Mouse (Mus musculus) adrenal gland, postnatal 10 days (tissue): ENCODE results near the gene Hist2h2aa2. TPM values are rescaled to one million over a fixed set of nuclear protein-coding genes. Genes with fewer than 3 reads are reported as not detected.
"Not testable (repeated sequence)": the region's sequence is repeated elsewhere in the genome, so short reads cannot be mapped to it uniquely, and the experiment has no call there.

Experiments used
- DNase-seq: peaks from one replicate; pipeline ENCODE4 v3.0.0; 2021; ENCODE audit warnings: mixed read lengths
- total RNA-seq, 2 experiments: library from RNA; stranded (reverse); gene quantifications; 2 replicates each; pipeline ENCODE4 v1.2.3; 2021

Hist2h2aa2 gene
- total RNA-seq, 2 experiments from 2014 or later, result 944 to 1,071 TPM

- DNase-seq, result no peak
These were observed 2.7 kb downstream of the Hist2h2aa2 start for GRCm38 (mm10) chr3:96237335-96237903.

DNA sequence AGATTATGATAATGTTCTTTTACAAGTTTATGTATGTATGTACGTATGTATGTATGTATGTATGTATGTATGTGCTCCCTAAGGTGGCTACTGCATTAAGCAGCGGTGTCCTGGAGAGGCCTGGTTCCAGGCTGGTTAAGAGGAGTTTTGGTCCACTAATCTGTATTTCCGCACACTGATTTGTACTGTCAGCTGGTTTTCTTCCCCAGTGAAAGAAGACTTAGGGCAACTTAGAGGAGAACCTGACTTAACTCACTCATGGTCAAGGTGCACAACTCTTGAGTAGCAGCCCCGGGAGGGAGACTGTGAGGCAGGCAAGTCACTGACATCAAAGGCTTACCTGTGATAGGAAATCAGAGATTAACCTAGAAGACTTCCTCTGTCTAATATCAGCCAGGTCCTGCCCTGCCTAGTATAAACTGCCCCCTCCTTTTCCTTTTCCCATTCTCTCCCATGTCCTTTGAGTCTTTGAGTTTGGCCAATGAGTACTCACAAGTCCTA lies 3.2 kb downstream of the Hist2h2aa2 start:
- no peak for DNase-seq

- DNase-seq, result no peak
These were observed 4.2 kb downstream of the Hist2h2aa2 start for GRCm38 (mm10) chr3:96235836-96236235.

- DNase-seq, result no peak
These were observed 5.2 kb downstream of the Hist2h2aa2 start for GRCm38 (mm10) chr3:96234914-96235313.

DNA sequence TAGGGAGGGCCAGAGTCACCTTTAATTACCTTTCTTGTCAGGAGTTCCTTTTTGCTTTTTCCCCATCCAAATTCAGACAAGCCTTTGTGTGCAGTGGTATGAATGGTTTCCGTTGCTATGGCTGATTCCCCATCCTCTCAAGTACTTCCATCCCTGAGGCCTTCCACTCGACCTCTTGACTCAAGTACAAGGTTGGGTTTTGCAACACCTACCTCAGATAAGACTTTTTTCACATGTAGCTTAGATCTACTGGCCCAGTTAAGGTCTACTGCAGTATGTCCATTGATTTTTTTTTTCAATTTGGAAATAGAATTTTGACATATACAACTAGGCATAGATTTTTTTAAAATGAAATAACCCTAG lies 8.3 kb downstream of the Hist2h2aa2 start:
- DNase-seq, result no peak

DNA sequence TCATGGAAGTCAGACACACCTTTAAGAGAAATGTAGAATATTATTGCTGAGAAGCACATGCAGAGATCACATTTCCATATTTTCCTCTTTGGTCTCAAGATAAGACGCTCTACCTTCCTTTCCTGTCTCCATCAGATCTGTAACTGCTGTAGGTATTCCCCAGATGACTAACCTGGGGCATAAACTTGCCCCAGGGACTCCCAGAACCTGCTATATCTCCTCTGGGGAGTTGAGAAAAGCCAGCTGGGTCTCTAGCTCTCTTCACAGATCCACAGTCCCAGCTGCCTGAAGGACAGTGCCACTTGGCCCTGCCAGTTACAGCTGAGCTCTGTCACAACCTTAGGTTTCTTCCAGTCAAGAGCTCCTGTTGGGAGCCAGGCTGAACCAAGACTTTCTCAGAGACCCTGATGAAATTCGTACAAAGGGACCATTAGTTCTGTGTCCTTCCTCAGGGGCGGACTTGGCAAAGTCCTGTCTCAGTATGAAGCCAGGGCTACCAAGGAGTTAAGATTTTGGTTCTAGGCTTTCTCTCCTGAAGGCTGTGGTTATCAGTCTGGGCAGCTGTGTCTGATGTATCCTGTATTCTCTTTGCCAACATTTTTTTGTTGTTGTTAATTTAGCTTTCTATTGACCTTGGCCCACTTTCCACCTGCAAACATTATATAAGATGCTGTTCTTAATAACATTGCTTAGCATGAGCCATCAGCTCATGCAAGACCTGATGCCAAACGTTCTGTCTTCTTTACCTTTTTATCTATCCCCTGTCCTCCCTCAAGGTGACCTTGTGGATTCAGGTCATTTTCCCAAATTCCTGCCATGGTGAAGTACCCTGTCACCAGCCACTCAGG lies 8.9 kb downstream of the Hist2h2aa2 start:
- no peak for DNase-seq

DNA sequence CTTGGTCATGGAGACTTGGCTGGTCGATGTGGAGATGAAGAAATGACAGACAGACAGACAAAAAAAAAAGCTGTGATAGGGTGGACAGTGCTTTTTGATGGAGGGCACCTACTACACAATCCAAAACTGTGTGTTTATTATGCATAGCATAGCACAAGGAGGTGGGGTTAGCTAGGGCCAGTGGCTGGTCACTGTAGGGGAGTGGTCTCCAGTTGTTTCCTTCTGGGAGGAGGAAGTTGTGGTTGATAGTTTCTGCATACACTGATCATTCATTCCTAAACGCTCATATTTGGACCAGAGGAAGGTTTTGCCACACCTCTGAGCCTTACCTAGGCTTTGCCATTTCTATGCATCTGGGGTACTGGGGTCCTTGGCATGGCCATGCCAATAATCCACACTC lies 9.7 kb downstream of the Hist2h2aa2 start:
- no peak for DNase-seq

- DNase-seq, result no peak
These were observed 11.2 kb downstream of the Hist2h2aa2 start for GRCm38 (mm10) chr3:96228828-96229227.

DNA sequence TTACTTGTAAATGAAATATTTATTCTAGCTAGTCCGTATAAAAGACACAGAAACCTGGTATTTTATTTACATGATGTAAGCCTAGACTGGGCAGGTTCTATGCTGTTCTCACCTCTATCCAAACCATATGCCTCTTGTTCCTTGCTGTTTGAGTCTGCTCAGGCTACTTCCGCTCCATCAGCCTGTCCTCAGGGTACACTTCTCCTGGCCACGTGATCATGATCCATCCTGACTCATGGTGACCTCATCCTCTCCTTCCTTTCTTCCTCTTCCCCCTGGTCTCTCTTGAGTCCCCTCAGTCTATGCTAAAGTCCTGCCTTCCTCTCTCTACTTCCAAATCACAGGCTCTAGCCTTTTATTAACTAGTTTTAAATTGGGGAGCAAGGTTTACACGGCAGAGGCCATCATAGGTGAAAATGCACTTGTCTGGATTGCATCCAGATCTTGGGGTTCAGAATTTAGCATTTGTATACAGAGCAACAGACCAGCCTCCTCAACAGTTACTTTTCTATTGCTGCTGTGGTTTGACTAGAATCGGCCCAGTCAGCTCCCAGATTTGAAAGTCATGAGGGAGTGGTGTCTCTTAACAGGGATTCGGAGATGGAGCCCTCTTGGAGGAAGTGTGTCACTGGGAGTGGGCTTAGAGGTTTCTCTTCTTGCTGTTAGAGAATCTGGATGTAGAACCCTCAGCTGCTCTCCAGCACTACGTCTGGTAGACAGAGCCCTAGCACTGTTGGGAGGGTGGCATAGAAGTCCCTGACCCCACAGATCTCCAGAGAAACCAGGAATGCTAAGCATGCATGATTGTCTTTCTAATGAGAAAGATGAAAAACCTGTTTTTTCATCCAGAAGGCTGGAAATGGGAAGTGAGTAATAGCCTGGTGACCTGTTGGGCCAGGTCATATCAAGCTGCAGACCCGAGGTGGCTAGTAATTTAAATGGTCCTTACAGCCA lies 13.1 kb downstream of the Hist2h2aa2 start:
- DNase-seq, result no peak

- no peak for DNase-seq
These were observed 14.7 kb downstream of the Hist2h2aa2 start for GRCm38 (mm10) chr3:96225421-96225820.

GRCm38 (mm10) chr3:96222774-96223173 lies 17.3 kb downstream of the Hist2h2aa2 start:
- no peak for DNase-seq

- peak; percentile 37 for DNase-seq
These were observed 18.4 kb downstream of the Hist2h2aa2 start for GRCm38 (mm10) chr3:96221640-96222038.

DNA sequence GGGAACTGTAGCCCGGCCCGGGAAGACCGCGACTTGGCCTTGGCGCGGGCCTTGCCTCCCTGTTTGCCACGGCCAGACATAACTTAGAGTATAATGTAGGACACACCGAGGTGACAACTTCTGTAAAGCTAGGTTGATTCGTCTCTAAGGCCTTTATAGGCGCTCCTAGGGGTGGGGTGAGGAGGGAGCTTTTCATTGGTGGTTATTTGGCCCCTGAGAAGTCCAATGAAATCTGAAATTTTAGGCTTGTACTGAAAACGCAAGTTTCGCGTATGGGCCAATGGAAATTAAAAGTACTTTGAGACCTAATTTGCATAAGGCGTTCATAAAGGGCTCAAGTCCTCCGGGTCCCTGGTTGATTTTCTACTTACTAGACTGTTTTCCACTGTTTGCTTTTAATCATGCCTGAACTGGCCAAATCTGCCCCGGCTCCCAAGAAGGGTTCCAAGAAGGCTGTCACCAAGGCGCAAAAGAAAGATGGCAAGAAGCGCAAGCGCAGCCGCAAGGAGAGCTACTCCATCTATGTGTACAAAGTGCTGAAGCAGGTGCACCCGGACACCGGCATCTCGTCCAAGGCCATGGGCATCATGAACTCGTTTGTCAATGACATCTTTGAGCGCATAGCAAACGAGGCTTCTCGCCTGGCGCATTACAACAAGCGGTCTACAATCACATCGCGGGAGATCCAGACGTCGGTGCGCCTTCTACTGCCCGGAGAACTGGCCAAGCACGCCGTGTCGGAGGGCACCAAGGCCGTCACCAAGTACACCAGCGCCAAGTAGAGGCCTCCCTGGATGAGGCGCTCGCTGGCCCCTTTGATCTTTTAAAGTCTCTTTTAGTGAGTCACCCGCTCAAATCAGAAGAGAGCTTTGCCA lies 19.1 kb downstream of the Hist2h2aa2 start, which contains the start of the genes Hist2h2ac and Hist2h2be:
Gene Hist2h2ac, minus strand, starts transcription at position 116 of the 875 bp plus-strand sequence.
Gene Hist2h2be, plus strand, starts transcription at position 355 of the 875 bp plus-strand sequence.
- peak; percentile 91 for DNase-seq

- peak; percentile 35 for DNase-seq
These were observed 19.8 kb downstream of the Hist2h2aa2 start for GRCm38 (mm10) chr3:96220131-96220764.

DNA sequence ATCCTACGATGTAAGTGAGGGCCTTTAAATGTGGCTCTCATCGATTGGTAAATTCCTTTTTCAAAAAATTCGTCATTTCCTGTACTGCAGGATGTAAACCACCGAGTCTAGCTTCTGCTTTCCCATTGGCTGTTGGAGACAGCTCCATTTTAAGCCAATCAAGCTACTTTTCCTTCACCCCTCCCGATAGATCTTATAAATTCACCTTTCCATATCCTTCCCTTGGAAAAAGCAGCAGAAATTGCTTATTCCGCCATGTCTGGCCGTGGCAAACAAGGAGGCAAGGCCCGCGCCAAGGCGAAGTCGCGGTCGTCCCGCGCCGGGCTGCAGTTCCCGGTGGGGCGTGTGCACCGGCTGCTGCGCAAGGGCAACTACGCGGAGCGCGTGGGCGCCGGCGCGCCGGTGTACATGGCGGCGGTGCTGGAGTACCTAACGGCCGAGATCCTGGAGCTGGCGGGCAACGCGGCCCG lies 20.4 kb downstream of the Hist2h2aa2 start, which contains the start of the genes Bola1 and Hist2h2ab:
Gene Bola1, minus strand, starts transcription at position 49 of the 470 bp plus-strand sequence.
Gene Hist2h2ab, plus strand, starts transcription at position 205 of the 470 bp plus-strand sequence.
- peak; percentile 79 for DNase-seq

GRCm38 (mm10) chr3:96219191-96219641 lies 20.9 kb downstream of the Hist2h2aa2 start:
- peak; percentile 36 for DNase-seq

DNA sequence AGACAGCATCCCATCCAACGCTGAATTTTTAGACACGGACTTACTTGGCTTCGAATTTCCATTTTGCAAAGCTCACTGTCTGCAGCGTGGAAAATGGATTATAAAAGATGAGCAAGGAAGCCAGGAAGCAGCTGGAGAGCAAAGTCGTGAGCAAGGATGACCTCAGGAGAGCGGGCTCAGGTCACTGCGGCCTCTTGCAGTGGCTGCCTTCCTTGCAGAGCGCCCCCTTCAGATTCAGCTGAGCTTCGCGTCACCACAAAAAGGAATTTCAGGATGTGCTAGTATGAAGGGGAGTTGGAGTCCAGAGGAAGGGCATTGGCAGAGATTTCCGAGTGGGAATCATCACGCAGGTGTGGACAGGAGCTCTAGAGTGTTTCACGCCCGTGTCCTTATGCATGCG lies 30.8 kb downstream of the Hist2h2aa2 start:
- peak; percentile 51 for DNase-seq

DNA sequence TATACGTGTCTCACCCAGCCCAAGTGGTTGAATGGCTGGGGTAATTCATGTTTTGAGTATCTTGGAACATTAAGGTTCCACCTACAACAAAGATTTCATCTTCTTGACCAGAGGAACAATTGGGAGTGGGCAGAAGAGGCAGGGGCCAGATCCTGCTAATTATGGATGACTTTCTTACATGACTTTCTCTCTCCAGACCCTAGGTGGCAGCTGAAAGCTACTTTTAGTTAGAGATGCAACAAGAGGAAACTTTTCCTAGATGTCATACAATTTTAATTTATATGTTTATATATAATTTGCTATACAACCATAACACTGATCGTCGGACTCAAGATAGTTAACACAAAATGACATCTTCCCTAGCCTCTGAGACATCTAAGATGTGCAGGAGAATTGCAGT lies 32.3 kb downstream of the Hist2h2aa2 start:
- no peak for DNase-seq

DNA sequence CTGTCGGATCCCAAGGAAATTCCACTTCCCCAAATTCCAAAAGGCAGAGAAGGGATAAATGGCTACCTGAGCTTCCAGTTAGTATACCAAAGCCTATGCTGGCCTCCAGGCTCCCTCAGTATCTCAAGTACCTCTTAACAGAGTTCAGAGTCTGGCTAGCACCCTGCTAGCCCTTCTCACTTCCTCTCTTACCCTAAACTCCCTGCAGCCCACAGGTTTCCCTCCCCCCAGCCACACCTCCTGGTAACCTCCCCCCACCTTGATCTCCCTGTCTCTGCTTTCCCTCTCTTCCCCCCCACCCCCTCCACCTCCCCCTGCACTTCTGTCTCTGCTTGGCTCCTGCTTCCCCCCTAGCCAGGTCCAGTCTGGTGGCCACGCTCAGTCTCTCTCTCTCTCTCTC lies 40.3 kb downstream of the Hist2h2aa2 start:
- DNase-seq, result no peak

DNA sequence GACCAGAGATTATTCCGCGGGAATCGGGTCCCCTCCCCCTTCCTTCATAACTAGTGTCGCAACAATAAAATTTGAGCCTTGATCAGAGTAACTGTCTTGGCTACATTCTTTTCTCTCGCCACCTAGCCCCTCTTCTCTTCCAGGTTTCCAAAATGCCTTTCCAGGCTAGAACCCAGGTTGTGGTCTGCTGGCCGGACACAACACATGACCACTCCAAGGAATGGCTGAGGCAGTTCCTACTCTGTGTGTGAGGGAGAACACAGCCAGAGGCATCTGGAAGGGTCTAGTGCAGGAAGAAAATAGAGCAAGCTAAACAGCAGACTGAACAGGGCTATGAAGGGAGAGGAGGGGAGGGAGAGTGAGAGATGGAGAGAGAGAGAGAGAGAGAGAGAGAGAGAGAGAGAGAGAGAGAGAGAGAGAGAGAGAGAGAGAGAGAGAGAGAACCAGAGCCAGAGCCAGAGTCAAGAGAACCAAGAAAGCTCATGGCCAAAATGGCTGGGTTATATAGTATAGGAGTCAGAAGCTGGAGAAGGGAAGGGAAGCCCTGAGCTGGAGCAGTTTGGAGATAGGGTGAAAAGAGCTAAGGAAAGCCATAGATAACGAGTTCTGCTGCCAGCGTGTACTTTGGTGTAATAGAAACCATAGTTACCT lies 41.4 kb downstream of the Hist2h2aa2 start:
- DNase-seq, result not testable (repeated sequence)
